19 mouse cellular contexts compared by ENCODE assay signal in genomic region chr12:71837576-71837975, GRCm38 (mm10). TPM values are rescaled to one million over a fixed set of nuclear protein-coding genes. Genes with fewer than 3 reads are reported as not detected.
DNase-seq lines count a peak whose midpoint lies in the region; ATAC-seq and TF ChIP-seq lines count a peak whose summit lies in the region.
"Had no signal": no experiment of that assay in that cellular context is flagged by ENCODE, and none has a peak within 500 bp of the region (broad histone marks: within the 10 kb centered on the region; RNA-seq: fewer than 3 reads in every experiment).

No protein-coding gene starts in this region.

- H3K4me2 ChIP-seq in liver, postnatal 0 days (ENCODE audit: low read depth, low read length) = 0 out of 2 replicates have a peak overlapping the region, but pooled peaks have one; percentile 3
- H3K4me2 ChIP-seq: forebrain, embryonic 12.5 days; hindbrain, embryonic 15.5 days; stomach, embryonic 15.5 days had no signal

- ATAC-seq in liver, postnatal 0 days = no peak
- ATAC-seq: intestine, postnatal 0 days had no signal

- H3K4me1 ChIP-seq in heart, embryonic 10.5 days = peaks cover 93% of the 10 kb centered on the region
- H3K4me1 ChIP-seq in liver, adult 2 months (ENCODE audit: control insufficient read depth, insufficient read depth, low read length) = peaks cover 65% of the 10 kb centered on the region
- H3K4me1 ChIP-seq in liver, postnatal 0 days (ENCODE audit: insufficient read depth) = peaks cover 68% of the 10 kb centered on the region

- H3K79me2 ChIP-seq in liver, adult 2 months (ENCODE audit: control insufficient read depth, insufficient read depth, low read length) = peaks cover 41% of the 10 kb centered on the region; the same call in 1 of the 2 replicates

- H3K27ac ChIP-seq in heart, embryonic 10.5 days = peak overlapping the region; percentile 54; the same call in 1 of the 2 replicates
- peak overlapping the region; percentile 94 for H3K27ac ChIP-seq in liver, adult 2 months (replicated peaks; ENCODE audit: insufficient read depth, low read depth, low read length)
- H3K27ac ChIP-seq in liver, postnatal 0 days (ENCODE audit: low read depth) = peak overlapping the region; percentile 71
- H3K27ac ChIP-seq: forebrain, embryonic 12.5 days; hindbrain, embryonic 15.5 days; left cerebral cortex, adult 2 months; limb, embryonic 10.5 days; midbrain, embryonic 10.5 days; stomach, embryonic 15.5 days had no signal

- H3K4me3 ChIP-seq in heart, embryonic 10.5 days = no peak overlapping the region
- no peak overlapping the region for H3K4me3 ChIP-seq in liver, adult 2 months (ENCODE audit: insufficient read depth, low read depth, low read length)
- no peak overlapping the region for H3K4me3 ChIP-seq in liver, postnatal 0 days (ENCODE audit: low read depth, low read length)
- H3K4me3 ChIP-seq: forebrain, embryonic 12.5 days; hindbrain, embryonic 15.5 days; left cerebral cortex, adult 2 months; limb, embryonic 10.5 days; midbrain, embryonic 10.5 days; stomach, embryonic 15.5 days had no signal

- no peak for TF ChIP-seq EP300 in liver, postnatal 0 days (IDR thresholded peaks at IDR 0.05; ENCODE audit: low read depth)

- no peaks in the 10 kb centered on the region for H3K36me3 ChIP-seq in heart, embryonic 10.5 days
- H3K36me3 ChIP-seq in liver, adult 2 months (ENCODE audit: control insufficient read depth, insufficient read depth, low read length) = no peaks in the 10 kb centered on the region
- no peaks in the 10 kb centered on the region for H3K36me3 ChIP-seq in liver, postnatal 0 days (replicated peaks; ENCODE audit: insufficient read depth, low read length)
- H3K36me3 ChIP-seq: forebrain, embryonic 12.5 days; hindbrain, embryonic 15.5 days; limb, embryonic 10.5 days; midbrain, embryonic 10.5 days; stomach, embryonic 15.5 days had no signal

- WGBS in heart, embryonic 10.5 days = 70% methylated on average over 5 of the region's 5 CpGs
- WGBS in liver, adult 2 months = 23% methylated on average over 5 of the region's 5 CpGs
- WGBS in liver, postnatal 0 days (ENCODE audit: insufficient replicate concordance) = 72% methylated on average over 5 of the region's 5 CpGs

- TF ChIP-seq POLR2A in liver, adult 2 months (IDR thresholded peaks at IDR 0.05; ENCODE audit: extremely low read depth, insufficient read depth, low read length) = no peak

- no peak for TF ChIP-seq CTCF in liver, adult 2 months (IDR thresholded peaks at IDR 0.05; ENCODE audit: low read depth, low read length)
- no peak for TF ChIP-seq CTCF in liver, postnatal 0 days (IDR thresholded peaks at IDR 0.05; ENCODE audit: low read depth)

- no peak overlapping the region for H3K9ac ChIP-seq in liver, adult 2 months (ENCODE audit: low read depth, low read length)
- H3K9ac ChIP-seq in liver, postnatal 0 days (replicated peaks) = no peak overlapping the region
- H3K9ac ChIP-seq: forebrain, embryonic 12.5 days; hindbrain, embryonic 15.5 days; stomach, embryonic 15.5 days had no signal

- no peak for DNase-seq in heart, embryonic 10.5 days (ENCODE audit: low spot score)
- DNase-seq in heart, postnatal 14 days = no peak
- DNase-seq in kidney, adult 11 months = peak; percentile 39
- no peak for DNase-seq in kidney, postnatal 4 days
- DNase-seq in liver, adult 2 months (ENCODE audit: extremely low read depth, low read depth, low spot score) = peak; percentile 87
- DNase-seq in liver = no peak
- no peak for DNase-seq in liver, postnatal 0 days
- DNase-seq: cerebellum, adult 9-11 months; retina, postnatal 1 day; thymus, adult 18-20 months; thymus, postnatal 4 days had no signal

- H3K9me3 ChIP-seq in heart, embryonic 10.5 days = no peaks in the 10 kb centered on the region
- no peaks in the 10 kb centered on the region for H3K9me3 ChIP-seq in liver, postnatal 0 days (ENCODE audit: low read length)
- H3K9me3 ChIP-seq: forebrain, embryonic 12.5 days; hindbrain, embryonic 15.5 days; limb, embryonic 10.5 days; midbrain, embryonic 10.5 days; stomach, embryonic 15.5 days had no signal

- intact Hi-C loops in heart, postnatal 14 days (cut with DNase I) = no loop called here

- no peaks in the 10 kb centered on the region for H3K27me3 ChIP-seq in heart, embryonic 10.5 days (ENCODE audit: insufficient read depth, poor library complexity, severe bottlenecking)
- H3K27me3 ChIP-seq in liver, adult 2 months (ENCODE audit: control insufficient read depth, insufficient read depth, low read length) = no peaks in the 10 kb centered on the region
- no peaks in the 10 kb centered on the region for H3K27me3 ChIP-seq in liver, postnatal 0 days (ENCODE audit: insufficient read depth, low read length)
- H3K27me3 ChIP-seq: CH12.LX; forebrain, embryonic 12.5 days; hindbrain, embryonic 15.5 days; stomach, embryonic 15.5 days had no signal

RNA-seq across cellular contexts. Expression of gene Daam1, which starts 6.7 kb away (rescaled TPM):
- polyA plus RNA-seq in heart, embryonic 10.5 days (2016; fragmentation: Nextera tagmentation; extraction: Ambion mirVana) = 11.5 and 20.1 TPM in 2 replicates
- 10 to 100 TPM; 67.5 to 70.7 TPM for total RNA-seq in heart, postnatal 14 days (2021)
- total RNA-seq in liver, adult 2 months (2014; rRNA removed) = 32.3 and 33.4 TPM in 2 replicates
- 5.5 and 7.7 TPM in 2 replicates for polyA plus RNA-seq in liver, adult 2 months (2012; rRNA removed)
- 3.6 and 4.5 TPM in 2 replicates for polyA plus RNA-seq in liver, postnatal 0 days (2015; fragmentation: Nextera tagmentation; extraction: Ambion mirVana)

Comparison
In these comparisons a context has a peak if more than half of its experiments do, and no peak if none do; other contexts are left out.
1. DNase-seq: peak in kidney, adult 11 months (single experiment) and liver, adult 2 months (single experiment); none in heart, embryonic 10.5 days (single experiment), heart, postnatal 14 days (0 of 2), kidney, postnatal 4 days (0 of 2), liver (single experiment) and liver, postnatal 0 days (single experiment).
2. Peak in every context shown above with its lines, with median percentiles within 50 percentile points of each other: H3K27ac ChIP-seq.